Mouse (Mus musculus) heart, embryonic 11.5 days (tissue): ENCODE measurements at regions not wholly inside any gene's neighbourhood (a gene's known extent, or its start where the extent isn't known, plus 50 kb on each side); places are given as distances from the start of the nearest gene placed in this dataset.

Source experiments
- ATAC-seq: fragments of 200-750 bp; cut with Nextera tagmentation; replicated peaks from 2 replicates; pipeline ENCODE4 v1.8.0; 2017; ENCODE audit warnings: moderate library complexity; ENCODE audit not compliant: insufficient number of reproducible peaks, low FRiP score, low TSS enrichment
- H3K27ac ChIP-seq: fragments of 300-500 bp; sonication (generic); 2 replicates; pipeline ENCODE4 v1.5.1; 2014; ENCODE audit warnings: mild to moderate bottlenecking, low read depth, low read length
- H3K27me3 ChIP-seq: fragments of 300-500 bp; sonication (generic); 2 replicates; pipeline ENCODE4 v1.6.1; 2014; ENCODE audit warnings: mild to moderate bottlenecking, low read length, mixed read lengths; ENCODE audit not compliant: control insufficient read depth, insufficient read depth
- H3K36me3 ChIP-seq: fragments of 300-500 bp; sonication (generic); 2 replicates; pipeline ENCODE4 v1.6.1; 2014; ENCODE audit warnings: mild to moderate bottlenecking, low read length, moderate library complexity, mixed read lengths; ENCODE audit not compliant: control insufficient read depth, insufficient read depth
- H3K4me1 ChIP-seq: fragments of 300-500 bp; sonication (generic); 2 replicates; pipeline ENCODE4 v1.6.1; 2014; ENCODE audit warnings: low read length; ENCODE audit not compliant: control insufficient read depth, insufficient read depth
- H3K4me2 ChIP-seq: fragments of 300-500 bp; sonication (generic); 2 replicates; pipeline ENCODE4 v1.6.1; 2014; ENCODE audit warnings: mild to moderate bottlenecking, moderate library complexity
- H3K4me3 ChIP-seq: fragments of 300-500 bp; sonication (generic); 2 replicates; pipeline ENCODE4 v1.5.1; 2014; ENCODE audit warnings: low read depth, low read length
- H3K9ac ChIP-seq: fragments of 300-500 bp; sonication (generic); 2 replicates; pipeline ENCODE4 v1.6.1; 2014; ENCODE audit warnings: mild to moderate bottlenecking, low read depth, low read length, moderate library complexity
- H3K9me3 ChIP-seq: fragments of 300-500 bp; sonication (generic); replicated peaks from 2 replicates; pipeline ENCODE4 v1.6.1; 2016; ENCODE audit warnings: low read length; ENCODE audit not compliant: control insufficient read depth
- WGBS: fragments of 180-500 bp; shearing (Covaris S2); extraction: QIAGEN DNeasy Blood & Tissue Kit; methylation state at CpG from one replicate; pipeline ENCODE4 v1.1.7; 2014; ENCODE audit not compliant: insufficient replicate concordance; 5-methylcytosine and 5-hydroxymethylcytosine counted together

DNA sequence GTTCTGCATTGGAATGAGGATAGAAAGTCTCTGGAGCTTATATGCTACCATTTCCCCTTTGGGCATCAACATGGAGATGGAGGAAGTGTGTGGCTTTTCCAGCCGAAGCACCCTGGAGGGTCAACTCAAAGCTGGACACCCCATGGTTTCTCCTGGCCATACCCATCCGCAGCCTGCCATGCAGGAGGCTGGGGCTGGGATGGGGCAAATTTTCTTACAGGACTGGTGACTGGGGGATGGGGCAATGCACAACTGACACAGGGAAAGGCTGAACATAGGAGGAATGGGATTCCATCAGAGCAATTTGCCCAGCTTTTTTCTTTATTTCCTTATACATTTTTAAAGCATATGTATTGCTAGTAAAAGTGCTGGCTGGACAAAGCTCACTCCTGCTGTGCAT is 414.4 kb upstream of the Camk1g start:
- Histone ChIP-seq H3K4me1 (no peaks in the 10 kb centered on the region), H3K9me3 (no peaks in the 10 kb centered on the region), H3K27ac (no peak overlapping the region), H3K36me3 (no peaks in the 10 kb centered on the region), H3K27me3 (no peaks in the 10 kb centered on the region), H3K4me3 (no peak overlapping the region), H3K4me2 (no peak overlapping the region), H3K9ac (no peak overlapping the region)
- ATAC-seq: no peak
- 71% methylated on average over 2 of the region's 2 CpGs for WGBS

DNA sequence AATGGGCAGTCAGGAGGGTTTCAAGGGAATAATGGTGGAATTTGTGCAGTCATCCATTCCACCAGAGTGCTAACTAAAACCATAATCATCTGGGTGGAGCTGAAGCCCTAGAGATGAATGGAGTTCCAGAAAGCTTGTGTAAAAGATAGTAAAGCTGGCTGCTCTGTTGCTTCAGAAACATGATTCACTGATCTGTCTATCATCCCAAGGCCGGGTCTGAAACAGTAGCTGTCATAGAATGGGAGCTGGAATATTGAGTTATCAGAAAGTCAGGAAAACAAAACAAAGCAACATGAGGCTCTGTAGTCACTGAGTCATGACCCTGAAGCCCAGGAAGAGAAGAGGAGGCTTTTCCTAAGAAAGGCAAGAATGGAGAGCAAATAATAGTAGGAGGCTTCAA is 408.1 kb upstream of the Camk1g start:
- ATAC-seq: no peak
- no peak overlapping the region for H3K9ac ChIP-seq
- no peaks in the 10 kb centered on the region for H3K27me3 ChIP-seq
- no peak overlapping the region for H3K4me3 ChIP-seq
- 51% methylated on average over 1 of the region's 1 CpGs for WGBS
- no peaks in the 10 kb centered on the region for H3K9me3 ChIP-seq
- no peak overlapping the region for H3K27ac ChIP-seq
- no peaks in the 10 kb centered on the region for H3K4me1 ChIP-seq
- no peaks in the 10 kb centered on the region for H3K36me3 ChIP-seq
- H3K4me2 ChIP-seq: no peak overlapping the region

DNA sequence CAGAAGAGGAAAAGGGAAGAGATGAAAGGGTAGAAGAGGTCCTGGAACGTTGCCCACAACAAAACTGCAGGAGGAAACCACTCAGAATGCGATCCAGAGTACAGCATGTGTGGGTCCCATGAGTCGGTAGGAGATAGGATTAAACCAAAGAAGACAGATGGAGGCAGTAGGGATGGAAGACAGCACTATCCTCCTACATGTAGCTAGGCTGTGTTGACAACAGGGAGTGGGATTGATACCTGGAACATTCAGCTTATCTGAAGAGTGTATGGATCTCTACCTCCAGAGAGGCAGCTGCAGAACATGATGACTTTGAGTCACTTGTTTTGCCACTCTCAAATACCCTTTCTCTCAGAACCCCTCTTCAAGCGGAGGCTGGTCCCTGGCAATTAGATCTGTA is 399.4 kb upstream of the Camk1g start:
- H3K9me3 ChIP-seq: no peaks in the 10 kb centered on the region
- no peak for ATAC-seq
- no peak overlapping the region for H3K4me3 ChIP-seq
- no peaks in the 10 kb centered on the region for H3K27me3 ChIP-seq
- H3K9ac ChIP-seq: no peak overlapping the region
- 60% methylated on average over 4 of the region's 4 CpGs for WGBS
- no peak overlapping the region for H3K4me2 ChIP-seq
- H3K27ac ChIP-seq: no peak overlapping the region
- no peaks in the 10 kb centered on the region for H3K36me3 ChIP-seq
- H3K4me1 ChIP-seq: no peaks in the 10 kb centered on the region

DNA sequence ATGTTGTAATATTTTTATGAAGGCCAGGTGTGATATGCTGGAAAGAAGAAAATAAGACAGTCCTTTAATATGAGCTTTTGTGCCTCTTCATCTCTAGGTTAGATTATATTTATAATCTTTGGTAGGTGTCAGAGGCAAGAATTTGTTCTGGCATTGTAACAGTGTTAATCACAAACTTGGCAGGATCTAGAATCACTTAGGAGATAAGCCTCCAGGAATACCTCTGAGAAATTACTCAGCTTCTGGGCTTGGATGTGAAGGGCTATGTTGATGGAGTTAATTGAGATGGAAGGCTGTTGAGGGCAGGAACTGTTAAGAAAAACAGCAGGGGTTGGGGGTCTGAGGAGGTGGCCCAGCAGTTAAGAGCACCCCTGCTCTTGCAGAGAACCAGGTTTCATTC is 394.0 kb upstream of the Camk1g start:
- H3K27me3 ChIP-seq: no peaks in the 10 kb centered on the region

DNA sequence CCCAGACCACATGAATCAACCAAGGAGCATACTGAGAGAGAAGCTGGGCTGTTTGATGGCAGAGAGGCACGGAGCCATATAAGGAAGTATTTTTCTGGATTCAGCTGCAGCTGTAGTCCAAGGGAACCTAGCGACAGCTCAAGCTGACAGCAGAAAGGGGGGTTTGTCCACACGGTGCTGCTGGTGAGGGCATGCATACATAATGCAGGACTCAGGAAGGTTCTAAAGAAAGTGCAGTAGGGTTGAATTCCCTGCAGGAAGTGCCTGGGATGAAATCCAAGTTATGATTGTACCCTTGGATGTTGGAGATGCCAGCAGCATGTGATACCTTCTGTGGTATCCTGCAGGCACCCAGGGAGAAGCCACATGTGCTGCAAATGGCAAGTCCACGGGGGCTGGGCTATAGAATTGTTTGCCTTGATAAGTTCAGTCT is 381.7 kb upstream of the Camk1g start:
- Histone ChIP-seq H3K9ac (no peak overlapping the region), H3K4me3 (no peak overlapping the region), H3K27ac (no peak overlapping the region), H3K9me3 (no peaks in the 10 kb centered on the region), H3K4me1 (0 out of 2 replicates have a peak, but pooled peaks cover 3% of the 10 kb centered on the region), H3K4me2 (no peak overlapping the region), H3K36me3 (no peaks in the 10 kb centered on the region), H3K27me3 (no peaks in the 10 kb centered on the region)
- WGBS: 35% methylated on average over 4 of the region's 4 CpGs
- ATAC-seq: no peak

More for the DNA sequence above, 394.0 kb upstream of the Camk1g start:
- ATAC-seq: no peak
- Histone ChIP-seq H3K4me3 (no peak overlapping the region), H3K27ac (no peak overlapping the region), H3K9me3 (no peaks in the 10 kb centered on the region), H3K4me1 (no peaks in the 10 kb centered on the region), H3K4me2 (no peak overlapping the region), H3K9ac (no peak overlapping the region), H3K36me3 (no peaks in the 10 kb centered on the region)

DNA sequence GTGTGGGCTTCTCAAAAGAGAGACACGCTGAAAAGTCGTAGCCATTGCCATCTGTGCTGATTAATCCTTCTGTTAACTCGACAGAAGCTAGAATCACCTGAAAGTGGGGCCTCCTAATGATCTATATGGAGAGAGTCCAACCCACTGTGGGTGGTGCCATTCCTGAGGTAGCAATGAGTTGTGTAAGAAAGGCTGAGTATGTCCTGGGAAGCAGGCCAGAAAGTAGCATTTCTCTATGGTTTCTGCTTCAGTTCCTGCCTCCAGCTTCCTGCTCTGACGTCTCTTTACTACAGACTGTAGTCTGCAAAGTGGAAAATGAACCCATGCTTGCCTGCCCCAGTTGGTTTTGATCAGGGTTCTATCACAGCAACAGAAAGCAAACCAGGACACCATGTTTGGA is 380.8 kb upstream of the Camk1g start:
- H3K4me1 ChIP-seq: 0 out of 2 replicates have a peak, but pooled peaks cover 3% of the 10 kb centered on the region
- H3K9me3 ChIP-seq: no peaks in the 10 kb centered on the region
- no peak overlapping the region for H3K9ac ChIP-seq
- no peaks in the 10 kb centered on the region for H3K36me3 ChIP-seq
- no peak overlapping the region for H3K4me2 ChIP-seq
- no peaks in the 10 kb centered on the region for H3K27me3 ChIP-seq
- WGBS: 65% methylated on average over 4 of the region's 4 CpGs
- no peak for ATAC-seq
- H3K4me3 ChIP-seq: no peak overlapping the region
- no peak overlapping the region for H3K27ac ChIP-seq

DNA sequence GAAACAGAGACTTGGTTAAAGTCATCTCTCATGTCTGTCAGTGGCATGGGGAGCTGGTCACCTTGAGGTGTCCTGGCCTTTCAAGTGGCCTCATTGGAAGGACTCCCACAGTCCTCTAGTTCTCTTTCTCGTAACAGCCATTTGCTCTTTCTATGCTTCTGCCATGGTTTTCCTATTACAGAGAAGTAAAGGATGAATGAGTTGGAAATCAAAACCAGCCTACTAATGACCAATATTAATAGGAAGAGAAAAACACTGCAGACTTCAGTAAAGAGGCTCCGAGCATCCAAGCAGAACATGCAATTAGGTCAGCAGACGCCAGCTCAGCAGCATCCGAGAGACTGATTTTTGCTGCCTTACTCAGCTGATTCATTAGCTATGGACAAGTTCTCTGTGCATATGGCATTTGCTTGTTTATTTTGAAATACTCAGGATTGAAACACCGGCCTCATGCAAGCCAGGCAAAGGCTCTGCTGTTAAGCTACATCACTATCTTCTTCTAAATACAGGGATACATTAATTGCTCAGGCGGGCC is 377.4 kb upstream of the Camk1g start:
- Histone ChIP-seq H3K36me3 (no peaks in the 10 kb centered on the region), H3K4me3 (no peak overlapping the region), H3K27ac (no peak overlapping the region), H3K9ac (no peak overlapping the region), H3K9me3 (no peaks in the 10 kb centered on the region), H3K4me2 (no peak overlapping the region), H3K4me1 (0 out of 2 replicates have a peak, but pooled peaks cover 3% of the 10 kb centered on the region), H3K27me3 (no peaks in the 10 kb centered on the region)
- no peak for ATAC-seq
- 75% methylated on average over 6 of the region's 6 CpGs for WGBS

DNA sequence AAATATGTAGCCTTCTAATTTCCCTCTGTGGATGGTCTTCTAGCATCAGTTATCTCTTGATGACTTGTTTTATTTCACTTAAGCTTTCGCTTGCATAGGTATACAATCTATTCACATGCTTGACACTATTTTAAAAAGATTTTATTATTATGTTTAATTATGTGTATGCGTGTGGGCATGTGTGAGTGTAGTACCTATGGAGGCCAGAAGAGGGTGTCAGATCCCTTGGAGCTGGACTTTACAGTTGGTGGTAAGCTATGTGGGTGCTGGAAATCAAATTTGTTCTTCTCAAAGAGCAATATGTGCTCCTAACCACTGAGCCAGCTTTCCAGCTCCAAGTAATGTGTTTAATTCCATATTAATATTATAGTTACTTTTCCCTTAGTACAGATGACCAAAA is 372.6 kb upstream of the Camk1g start:
- Histone ChIP-seq H3K4me3 (no peak overlapping the region), H3K4me2 (no peak overlapping the region), H3K4me1 (no peaks in the 10 kb centered on the region), H3K27ac (no peak overlapping the region), H3K9ac (no peak overlapping the region), H3K36me3 (no peaks in the 10 kb centered on the region), H3K27me3 (no peaks in the 10 kb centered on the region), H3K9me3 (no peaks in the 10 kb centered on the region)
- 84% methylated on average over 2 of the region's 2 CpGs for WGBS
- no peak for ATAC-seq

DNA sequence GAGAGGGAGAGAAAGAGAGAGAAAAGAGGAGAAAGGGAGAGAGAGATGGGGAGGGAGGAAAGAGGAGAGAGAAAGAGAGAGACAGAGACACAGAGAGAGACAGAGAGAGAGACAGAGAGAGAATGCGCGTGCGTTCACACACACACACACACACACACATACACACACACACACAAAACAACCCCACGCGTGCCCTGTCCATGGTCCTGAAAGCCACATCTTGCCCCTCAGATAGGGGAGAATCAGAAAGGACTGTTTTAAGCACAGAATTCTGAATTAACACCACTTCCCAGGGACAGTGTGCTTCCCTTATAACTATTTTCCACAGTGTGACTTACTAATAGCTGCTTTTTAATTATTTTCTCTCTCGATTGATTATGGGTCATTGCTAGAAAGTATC is 368.7 kb upstream of the Camk1g start:
- no peak overlapping the region for H3K9ac ChIP-seq
- 52% methylated on average over 6 of the region's 6 CpGs for WGBS
- no peaks in the 10 kb centered on the region for H3K4me1 ChIP-seq
- H3K27me3 ChIP-seq: no peaks in the 10 kb centered on the region
- no peak overlapping the region for H3K4me3 ChIP-seq
- H3K27ac ChIP-seq: no peak overlapping the region
- no peaks in the 10 kb centered on the region for H3K36me3 ChIP-seq
- ATAC-seq: no peak
- no peak overlapping the region for H3K4me2 ChIP-seq
- no peaks in the 10 kb centered on the region for H3K9me3 ChIP-seq
